Mouse (Mus musculus): Measurements from ENCODE around the gene Psmg4. TPM values are rescaled to one million over a fixed set of nuclear protein-coding genes. Genes with fewer than 3 reads are reported as not detected.

Gene Psmg4
- total RNA-seq, 2 experiments from 2014 or later, result 28.3 to 30.9 TPM

GRCm38 (mm10) chr13:34187571-34187970, 24.8 kb downstream of the Psmg4 start:
- peak; percentile 59 to 70 for DNase-seq
- intact Hi-C loops (cut with DNase I), result loop anchor here (1.0 to 5.0 kb wide), 4 partner anchors 449 to 785 kb away; no protein-coding TSS in a partner anchor

- intact Hi-C loops (cut with DNase I), result no loop called here
- DNase-seq, result peak in 1 of 2 experiments; percentile 13
Measured at GRCm38 (mm10) chr13:34192414-34193191, 29.8 kb downstream of the Psmg4 start.

- intact Hi-C loops (cut with DNase I), result no loop called here
- no peak for DNase-seq
Measured at GRCm38 (mm10) chr13:34193384-34193783, 30.6 kb downstream of the Psmg4 start.

- intact Hi-C loops (cut with DNase I), result no loop called here
- DNase-seq, result no peak
Measured at GRCm38 (mm10) chr13:34195676-34196075, 32.9 kb downstream of the Psmg4 start.

- no peak for DNase-seq
- intact Hi-C loops (cut with DNase I), result no loop called here
Measured at GRCm38 (mm10) chr13:34205216-34205615, 42.5 kb downstream of the Psmg4 start.

GRCm38 (mm10) chr13:34207714-34208470, 45.1 kb downstream of the Psmg4 start:
- intact Hi-C loops (cut with DNase I), result no loop called here
- DNase-seq, result no peak

- intact Hi-C loops (cut with DNase I), result no loop called here
- DNase-seq, result no peak
Measured at GRCm38 (mm10) chr13:34211261-34211775, 48.6 kb downstream of the Psmg4 start.

- DNase-seq, result no peak
Measured at GRCm38 (mm10) chr13:34212735-34213212, 50.0 kb downstream of the Psmg4 start.

GRCm38 (mm10) chr13:34214855-34215254, 52.1 kb downstream of the Psmg4 start:
- intact Hi-C loops (cut with DNase I), result no loop called here
- no peak for DNase-seq

More at GRCm38 (mm10) chr13:34212735-34213212, 50.0 kb downstream of the Psmg4 start:
- intact Hi-C loops (cut with DNase I), result no loop called here

GRCm38 (mm10) chr13:34218776-34219175, 56.0 kb downstream of the Psmg4 start:
- intact Hi-C loops (cut with DNase I), result no loop called here
- no peak for DNase-seq

- no peak for DNase-seq
Measured at GRCm38 (mm10) chr13:34219728-34220127, 57.0 kb downstream of the Psmg4 start.

GRCm38 (mm10) chr13:34222985-34223384, 60.2 kb downstream of the Psmg4 start:
- intact Hi-C loops (cut with DNase I), result no loop called here

More at GRCm38 (mm10) chr13:34219728-34220127, 57.0 kb downstream of the Psmg4 start:
- intact Hi-C loops (cut with DNase I), result no loop called here

GRCm38 (mm10) chr13:34226940-34227339, 64.2 kb downstream of the Psmg4 start:
- intact Hi-C loops (cut with DNase I), result no loop called here

More at GRCm38 (mm10) chr13:34222985-34223384, 60.2 kb downstream of the Psmg4 start:
- DNase-seq, result peak; percentile 33 to 38

More at GRCm38 (mm10) chr13:34226940-34227339, 64.2 kb downstream of the Psmg4 start:
- no peak for DNase-seq

Other genes starting within 250 kb of the Psmg4 start
- gene Nqo2, start 198.3 kb upstream of the Psmg4 start, total RNA-seq (2021), result 10 to 100 TPM; 38.3 to 38.5 TPM
- gene Ripk1, start 160.6 kb upstream of the Psmg4 start, total RNA-seq (2021), result 1 to 10 TPM; 8.2 to 9.6 TPM
- 100 to 1,000 TPM; 106 to 112 TPM for gene Serpinb6a, start 160.2 kb upstream of the Psmg4 start, total RNA-seq (2021)
- 10 to 100 TPM; 35.5 to 42.1 TPM for gene Bphl, start 125.4 kb upstream of the Psmg4 start, total RNA-seq (2021)
- 10 to 100 TPM; 41.2 to 43.8 TPM for gene Tubb2a, start 85.0 kb upstream of the Psmg4 start, total RNA-seq (2021)
- 1 to 10 TPM; 4.4 to 5.6 TPM for gene Tubb2b, start 32.5 kb upstream of the Psmg4 start, total RNA-seq (2021)
- gene Slc22a23, start 182.2 kb downstream of the Psmg4 start, total RNA-seq (2021), result 10 to 100 TPM in 1 of 2 experiments, 1 to 10 TPM in 1; 8.6 to 11.9 TPM